Mouse (Mus musculus): ENCODE measurements around the gene Galnt10. TPM values are rescaled to one million over a fixed set of nuclear protein-coding genes. Genes with fewer than 3 reads are reported as not detected.

Gene Galnt10
- polyA plus RNA-seq, 1 experiment from 2014 or later = 18.6 TPM

- Histone ChIP-seq H3K4me3 (no peak overlapping the region), H3K27ac (no peak overlapping the region)
- 67% methylated on average over 5 of the region's 5 CpGs for WGBS
Observed at GRCm38 (mm10) chr11:57701956-57702355, 56.7 kb downstream of the Galnt10 start.

DNA sequence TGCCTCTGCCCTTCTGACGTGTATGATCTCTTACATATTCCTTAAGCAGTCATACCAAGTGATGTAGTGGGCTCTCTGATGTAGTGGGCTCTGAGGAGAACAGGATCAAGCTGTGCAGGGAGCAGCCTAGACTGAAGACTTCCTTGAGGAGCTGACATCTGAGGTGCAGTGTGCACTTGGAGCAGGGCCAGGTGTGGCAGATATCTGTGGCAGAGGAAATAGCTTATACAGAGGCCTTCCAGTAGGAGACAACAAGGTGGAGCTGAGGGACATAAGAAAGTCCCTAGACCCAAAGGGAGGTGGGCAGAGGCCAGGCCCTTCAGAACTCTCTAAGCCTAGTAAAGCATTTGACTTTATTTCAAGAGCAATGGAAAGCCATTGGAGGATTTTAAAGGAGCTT, 61.4 kb downstream of the Galnt10 start:
- peaks cover 15% of the 10 kb centered on the region for H3K9me3 ChIP-seq
- no peak overlapping the region for H3K27ac ChIP-seq
- 95% methylated on average over 1 of the region's 1 CpGs for WGBS
- peaks cover 21% of the 10 kb centered on the region for H3K4me1 ChIP-seq
- no peak for DNase-seq (ENCODE audit: extremely low spot score, low spot score)
- H3K27me3 ChIP-seq (ENCODE audit: poor library complexity, severe bottlenecking) = no peaks in the 10 kb centered on the region
- H3K4me3 ChIP-seq = no peak overlapping the region
- peaks cover 21% of the 10 kb centered on the region for H3K36me3 ChIP-seq (replicated peaks)

More at GRCm38 (mm10) chr11:57701956-57702355, 56.7 kb downstream of the Galnt10 start:
- peaks cover 9% of the 10 kb centered on the region for H3K9me3 ChIP-seq
- H3K36me3 ChIP-seq (replicated peaks) = peaks cover 16% of the 10 kb centered on the region
- H3K4me1 ChIP-seq = peaks cover 21% of the 10 kb centered on the region
- no peak for DNase-seq (ENCODE audit: extremely low spot score, low spot score)
- H3K27me3 ChIP-seq (ENCODE audit: poor library complexity, severe bottlenecking) = 0 out of 2 replicates have a peak, but pooled peaks cover 4% of the 10 kb centered on the region

GRCm38 (mm10) chr11:57707114-57707798, 62.0 kb downstream of the Galnt10 start:
- Histone ChIP-seq H3K27me3 (ENCODE audit: poor library complexity, severe bottlenecking) (no peaks in the 10 kb centered on the region), H3K4me1 (peaks cover 15% of the 10 kb centered on the region), H3K9me3 (peaks cover 15% of the 10 kb centered on the region), H3K27ac (no peak overlapping the region), H3K4me3 (no peak overlapping the region), H3K36me3 (replicated peaks) (peaks cover 21% of the 10 kb centered on the region)
- DNase-seq (ENCODE audit: extremely low spot score, low spot score) = no peak
- WGBS = 94% methylated on average over 5 of the region's 5 CpGs

DNA sequence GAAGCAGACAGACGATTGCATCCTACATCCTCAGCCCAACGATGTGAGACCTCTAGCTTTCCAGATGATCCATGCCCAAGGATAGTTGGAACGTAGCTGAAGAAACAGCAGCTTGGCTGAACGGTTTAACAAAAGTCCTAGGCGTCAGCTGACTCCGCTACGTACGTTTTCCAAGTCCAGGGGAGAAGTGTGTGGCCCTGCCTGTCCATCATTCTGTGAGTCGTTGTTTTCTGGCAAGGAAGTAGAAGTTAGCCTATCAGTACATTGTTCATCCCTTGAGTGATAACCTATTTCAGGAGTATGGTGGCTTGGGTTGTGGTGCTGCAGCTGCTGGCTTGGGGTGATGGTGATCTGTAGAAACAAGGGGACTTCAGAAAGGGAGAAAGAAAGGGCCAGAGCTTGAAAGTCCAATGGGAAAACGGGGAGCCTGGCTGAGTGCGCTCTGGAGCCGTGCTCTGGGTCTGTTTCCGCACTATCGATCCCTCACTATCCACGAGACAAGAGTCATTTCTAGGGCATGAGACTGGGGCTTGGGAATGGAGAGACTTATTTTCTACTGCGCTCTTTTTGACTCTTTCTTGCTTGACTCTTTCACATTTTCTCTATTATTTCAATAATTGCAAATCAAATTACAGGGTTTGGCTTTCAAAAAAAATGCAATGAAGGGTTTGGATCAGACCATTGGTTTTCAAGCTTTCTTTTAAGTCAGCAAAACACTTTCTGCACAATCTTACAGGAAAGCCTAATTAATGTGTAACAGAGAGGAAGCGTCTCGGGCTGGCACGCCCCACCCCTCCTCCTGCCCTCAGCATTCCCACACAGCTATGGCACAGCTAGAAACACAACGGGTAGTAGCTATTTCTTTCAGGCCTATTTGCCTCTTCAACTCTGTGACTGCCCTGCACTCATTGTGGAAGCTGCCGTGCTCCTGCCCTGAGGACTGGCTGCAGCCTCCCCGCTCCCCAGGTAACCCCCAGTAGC, 63.2 kb downstream of the Galnt10 start:
- H3K36me3 ChIP-seq (replicated peaks) = peaks cover 21% of the 10 kb centered on the region
- H3K4me1 ChIP-seq = peaks cover 14% of the 10 kb centered on the region; the same call in 1 of the 2 replicates
- no peak overlapping the region for H3K27ac ChIP-seq
- 90% methylated on average over 22 of the region's 22 CpGs for WGBS
- DNase-seq (ENCODE audit: extremely low spot score, low spot score) = no peak
- H3K9me3 ChIP-seq = peaks cover 15% of the 10 kb centered on the region
- no peak overlapping the region for H3K4me3 ChIP-seq
- H3K27me3 ChIP-seq (ENCODE audit: poor library complexity, severe bottlenecking) = no peaks in the 10 kb centered on the region

DNA sequence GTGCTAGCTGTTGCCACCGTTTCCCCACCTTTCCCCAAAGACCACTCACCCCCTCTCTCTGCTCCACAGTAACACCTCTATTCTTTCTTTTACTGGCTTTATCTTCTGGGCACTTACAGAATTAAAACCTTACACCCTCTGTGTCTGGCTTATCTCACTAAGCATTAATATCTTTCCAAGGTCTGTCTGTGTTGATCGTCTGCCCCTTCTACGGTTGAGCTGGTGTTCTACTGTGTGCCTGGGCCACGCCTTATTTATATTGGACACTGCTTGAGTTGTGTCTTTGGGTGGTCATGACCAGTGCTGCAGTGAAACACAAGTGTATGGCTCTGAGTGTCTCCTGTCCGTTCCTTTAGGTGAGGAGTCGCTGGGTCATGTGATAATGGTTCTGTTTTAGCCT, 68.7 kb downstream of the Galnt10 start:
- H3K27me3 ChIP-seq (ENCODE audit: poor library complexity, severe bottlenecking) = no peaks in the 10 kb centered on the region
- 89% methylated on average over 6 of the region's 6 CpGs for WGBS
- DNase-seq (ENCODE audit: extremely low spot score, low spot score) = no peak

DNA sequence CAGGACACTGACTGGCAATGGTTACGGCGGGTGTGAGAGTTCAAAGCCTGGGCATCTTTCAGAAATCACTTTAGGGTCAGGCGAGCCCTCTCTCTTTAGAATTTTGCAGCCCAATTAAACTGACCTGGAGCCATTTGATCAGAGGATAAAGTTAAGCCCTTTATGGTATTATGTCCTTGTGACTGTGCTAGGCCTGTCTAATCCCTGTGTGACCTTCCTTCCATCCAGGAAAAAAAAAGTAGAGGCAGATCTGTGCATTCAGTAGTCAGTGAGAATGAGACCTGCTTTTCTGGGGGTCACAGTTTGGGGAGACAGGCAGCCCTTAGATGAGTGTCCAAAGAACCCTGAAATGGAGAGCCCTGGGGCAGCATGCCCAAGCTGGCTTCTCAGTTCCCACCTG, 71.5 kb downstream of the Galnt10 start:
- Histone ChIP-seq H3K27me3 (ENCODE audit: poor library complexity, severe bottlenecking) (no peaks in the 10 kb centered on the region), H3K4me1 (peaks cover 35% of the 10 kb centered on the region), H3K4me3 (no peak overlapping the region), H3K9me3 (no peaks in the 10 kb centered on the region), H3K27ac (no peak overlapping the region), H3K36me3 (replicated peaks) (peaks cover 7% of the 10 kb centered on the region; the same call in 1 of the 2 replicates)
- no peak for DNase-seq (ENCODE audit: extremely low spot score, low spot score)
- WGBS = 23% methylated on average over 3 of the region's 3 CpGs

More for the DNA sequence above, 68.7 kb downstream of the Galnt10 start:
- Histone ChIP-seq H3K4me1 (peaks cover 25% of the 10 kb centered on the region), H3K36me3 (replicated peaks) (0 out of 2 replicates have a peak, but pooled peaks cover 2% of the 10 kb centered on the region), H3K27ac (no peak overlapping the region), H3K4me3 (no peak overlapping the region), H3K9me3 (no peaks in the 10 kb centered on the region)

GRCm38 (mm10) chr11:57717432-57717831, 72.2 kb downstream of the Galnt10 start:
- H3K9me3 ChIP-seq = no peaks in the 10 kb centered on the region
- no peak overlapping the region for H3K27ac ChIP-seq
- WGBS = 72% methylated on average over 3 of the region's 3 CpGs
- H3K36me3 ChIP-seq (replicated peaks) = peaks cover 9% of the 10 kb centered on the region; the same call in 1 of the 2 replicates
- peaks cover 38% of the 10 kb centered on the region for H3K4me1 ChIP-seq
- no peaks in the 10 kb centered on the region for H3K27me3 ChIP-seq (ENCODE audit: poor library complexity, severe bottlenecking)
- DNase-seq (ENCODE audit: extremely low spot score, low spot score) = no peak
- H3K4me3 ChIP-seq = no peak overlapping the region

DNA sequence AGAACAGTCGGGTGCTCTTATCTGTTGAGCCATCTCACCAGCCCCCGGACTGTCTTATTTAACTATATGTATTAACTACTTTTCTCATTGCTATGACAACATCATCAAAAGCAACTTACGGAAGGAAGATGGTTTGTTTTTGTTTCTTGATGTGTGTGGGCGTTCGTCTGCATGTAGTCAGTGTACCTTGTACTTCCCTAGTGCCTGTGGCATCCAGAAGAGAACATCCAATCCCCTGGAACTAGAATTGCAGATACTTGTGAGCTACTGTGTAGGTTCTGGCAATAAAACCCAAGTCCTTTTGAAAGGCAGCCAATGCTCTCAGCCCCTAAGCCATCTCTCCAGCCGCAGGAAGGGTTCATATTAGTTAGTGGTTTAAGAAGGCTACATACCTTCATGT, 72.8 kb downstream of the Galnt10 start:
- Histone ChIP-seq H3K36me3 (replicated peaks) (peaks cover 13% of the 10 kb centered on the region; the same call in 1 of the 2 replicates), H3K9me3 (no peaks in the 10 kb centered on the region), H3K4me3 (no peak overlapping the region), H3K27ac (no peak overlapping the region), H3K4me1 (peaks cover 38% of the 10 kb centered on the region), H3K27me3 (ENCODE audit: poor library complexity, severe bottlenecking) (no peaks in the 10 kb centered on the region)
- 95% methylated on average over 6 of the region's 6 CpGs for WGBS
- no peak for DNase-seq (ENCODE audit: extremely low spot score, low spot score)

DNA sequence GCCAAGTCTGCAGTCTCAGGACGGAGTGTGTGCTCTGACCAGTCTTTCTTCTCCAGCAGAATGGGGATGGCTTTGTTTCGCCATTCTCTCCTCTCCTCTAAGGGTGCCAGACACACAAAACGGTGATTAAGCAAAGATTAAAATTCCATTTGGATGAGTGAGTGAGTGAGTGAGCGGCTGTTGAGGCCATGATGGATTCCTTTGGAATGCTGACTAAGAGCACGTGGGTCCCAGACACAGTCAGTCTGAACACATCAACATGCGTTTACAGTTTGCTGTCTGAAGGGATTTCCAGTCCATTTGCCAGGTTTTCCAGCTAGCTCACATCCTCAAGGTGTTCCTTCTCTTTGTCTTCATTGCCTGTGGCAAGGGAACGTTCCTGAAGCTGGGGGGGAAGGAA, 74.4 kb downstream of the Galnt10 start:
- no peak for DNase-seq (ENCODE audit: extremely low spot score, low spot score)
- H3K4me1 ChIP-seq = peaks cover 38% of the 10 kb centered on the region
- H3K9me3 ChIP-seq = no peaks in the 10 kb centered on the region
- whole genome bisulfite sequencing = 36% methylated on average over 7 of the region's 7 CpGs
- peaks cover 20% of the 10 kb centered on the region for H3K36me3 ChIP-seq (replicated peaks)
- H3K27ac ChIP-seq = peak overlapping the region; percentile 68
- no peak overlapping the region for H3K4me3 ChIP-seq
- H3K27me3 ChIP-seq (ENCODE audit: poor library complexity, severe bottlenecking) = no peaks in the 10 kb centered on the region

DNA sequence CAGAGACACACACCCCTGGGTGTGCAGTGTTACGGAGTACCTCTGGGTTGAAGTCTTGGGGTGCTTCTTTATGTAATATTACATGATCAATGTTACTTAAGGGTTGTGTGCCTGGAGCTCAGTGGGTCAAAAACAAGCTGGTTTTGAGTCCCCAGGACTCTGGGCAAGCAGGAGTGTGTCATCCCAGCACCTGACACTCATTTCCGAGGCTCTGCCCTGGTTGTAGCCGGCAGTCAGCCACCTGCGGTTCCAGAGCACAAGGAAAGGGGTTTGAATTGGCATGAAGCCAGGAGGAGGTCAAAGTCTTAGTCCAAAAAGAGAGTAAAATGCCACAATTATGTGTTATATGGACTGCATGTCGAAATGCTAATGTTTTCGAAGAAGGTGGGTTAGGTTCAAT, 74.8 kb downstream of the Galnt10 start:
- 79% methylated on average over 6 of the region's 6 CpGs for WGBS
- H3K36me3 ChIP-seq (replicated peaks) = peaks cover 20% of the 10 kb centered on the region

DNA sequence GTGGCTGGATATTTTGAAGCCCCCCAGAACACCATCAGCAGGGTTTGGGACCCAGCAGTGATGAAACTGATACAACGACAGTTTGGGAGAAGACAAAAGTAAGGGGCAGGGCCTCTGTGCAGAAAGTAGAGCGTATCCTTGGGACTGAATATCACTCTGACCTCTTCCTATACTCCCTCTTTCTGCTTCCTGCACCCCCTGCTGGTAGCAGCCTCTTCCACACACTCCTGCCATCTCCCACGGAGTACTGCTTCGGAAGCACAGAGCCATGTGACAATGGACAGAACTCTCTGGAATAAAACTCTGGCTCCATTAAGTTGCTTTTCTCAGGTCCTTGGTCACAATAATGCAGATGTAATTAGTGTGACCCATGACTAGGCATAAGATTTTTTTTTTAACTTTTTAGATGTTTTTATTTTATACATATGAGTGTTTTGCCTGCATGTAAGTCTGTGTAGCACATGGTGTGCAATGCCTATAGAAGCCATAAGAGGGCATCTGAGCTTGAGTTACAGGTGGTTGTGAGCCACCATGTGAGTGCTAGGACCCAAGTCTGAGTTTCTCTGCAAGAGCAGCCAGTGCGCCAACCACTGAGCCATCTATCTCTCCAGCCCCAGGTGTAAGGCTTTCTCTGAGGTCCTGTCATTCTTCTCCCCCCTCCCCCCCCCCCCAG, 79.7 kb downstream of the Galnt10 start:
- H3K9me3 ChIP-seq = no peaks in the 10 kb centered on the region
- no peak overlapping the region for H3K4me3 ChIP-seq
- H3K27ac ChIP-seq = no peak overlapping the region
- H3K36me3 ChIP-seq (replicated peaks) = peaks cover 18% of the 10 kb centered on the region
- 91% methylated on average over 5 of the region's 5 CpGs for WGBS
- no peak for DNase-seq (ENCODE audit: extremely low spot score, low spot score)
- H3K27me3 ChIP-seq (ENCODE audit: poor library complexity, severe bottlenecking) = no peaks in the 10 kb centered on the region
- peaks cover 21% of the 10 kb centered on the region for H3K4me1 ChIP-seq

More for the DNA sequence above, 74.8 kb downstream of the Galnt10 start:
- Histone ChIP-seq H3K27ac (peak overlapping the region; percentile 68), H3K27me3 (ENCODE audit: poor library complexity, severe bottlenecking) (no peaks in the 10 kb centered on the region), H3K4me3 (no peak overlapping the region), H3K4me1 (peaks cover 38% of the 10 kb centered on the region), H3K9me3 (no peaks in the 10 kb centered on the region)
- DNase-seq (ENCODE audit: extremely low spot score, low spot score) = no peak

DNA sequence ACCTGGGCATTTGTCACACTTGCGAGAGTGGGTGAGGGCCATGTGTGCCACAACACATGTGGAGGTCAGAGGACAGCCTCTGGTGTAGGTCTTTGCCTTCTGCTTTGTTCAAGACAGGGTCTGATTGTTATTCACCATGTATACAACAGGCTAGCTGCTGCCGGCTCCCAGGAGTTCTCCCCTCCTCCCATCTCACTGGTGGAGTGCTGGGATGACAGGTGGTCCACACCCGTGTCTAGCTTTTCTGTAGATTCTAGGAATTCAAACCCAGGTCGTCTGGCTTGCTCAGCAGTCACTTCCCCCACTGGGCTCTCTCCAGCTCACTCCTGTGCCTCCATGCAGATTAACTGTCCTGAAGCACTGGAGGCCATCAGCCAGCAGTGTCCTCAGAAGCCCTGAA, 80.7 kb downstream of the Galnt10 start:
- no peaks in the 10 kb centered on the region for H3K9me3 ChIP-seq
- H3K36me3 ChIP-seq (replicated peaks) = peaks cover 18% of the 10 kb centered on the region

More for the DNA sequence above, 80.7 kb downstream of the Galnt10 start:
- no peak overlapping the region for H3K4me3 ChIP-seq
- H3K27ac ChIP-seq = no peak overlapping the region
- 67% methylated on average over 4 of the region's 4 CpGs for WGBS
- peaks cover 15% of the 10 kb centered on the region for H3K4me1 ChIP-seq
- H3K27me3 ChIP-seq (ENCODE audit: poor library complexity, severe bottlenecking) = no peaks in the 10 kb centered on the region
- DNase-seq (ENCODE audit: extremely low spot score, low spot score) = no peak
